Mouse (Mus musculus) adrenal gland (tissue): Measurements from ENCODE around the gene Rfesd.

Experiments used
- intact Hi-C: fragments of 180-260 bp; cut with DNase I; formaldehyde crosslinking; loops from one replicate; pipeline ENCODE4 v1.15.1; 2025
- long read RNA-seq, 2 experiments: library from polyadenylated mRNA; unstranded; transcript quantifications; one replicate each; pipeline ENCODE4 v2.0.0; 2020; ENCODE audit warnings: borderline replicate concordance in 1 of 2; ENCODE audit not compliant: insufficient replicate concordance in 1 of 2

Rfesd gene
- long read RNA-seq, experiment 1, transcript Rfesd-201 (4 exons, 2,807 nt): minor isoform, 6 of 22 reads
- long read RNA-seq, experiment 1, transcript Rfesd-202 (4 exons, 595 nt): minor isoform, 5 of 22 reads
- long read RNA-seq, experiment 1, transcript Rfesd-203 (4 exons, 1,436 nt): major isoform, 9 of 22 reads
- long read RNA-seq, experiment 1, partial matches to known transcripts: 0 of 22 reads
- long read RNA-seq, experiment 1, other reads (novel, unspliced or antisense): 2 of 22 reads
- long read RNA-seq, experiment 2, transcript Rfesd-203 (4 exons, 1,436 nt): major isoform, 10 of 24 reads
- long read RNA-seq, experiment 2, transcript Rfesd-201 (4 exons, 2,807 nt): minor isoform, 9 of 24 reads
- long read RNA-seq, experiment 2, partial matches to known transcripts: 1 of 24 reads
- long read RNA-seq, experiment 2, other reads (novel, unspliced or antisense): 0 of 24 reads

DNA sequence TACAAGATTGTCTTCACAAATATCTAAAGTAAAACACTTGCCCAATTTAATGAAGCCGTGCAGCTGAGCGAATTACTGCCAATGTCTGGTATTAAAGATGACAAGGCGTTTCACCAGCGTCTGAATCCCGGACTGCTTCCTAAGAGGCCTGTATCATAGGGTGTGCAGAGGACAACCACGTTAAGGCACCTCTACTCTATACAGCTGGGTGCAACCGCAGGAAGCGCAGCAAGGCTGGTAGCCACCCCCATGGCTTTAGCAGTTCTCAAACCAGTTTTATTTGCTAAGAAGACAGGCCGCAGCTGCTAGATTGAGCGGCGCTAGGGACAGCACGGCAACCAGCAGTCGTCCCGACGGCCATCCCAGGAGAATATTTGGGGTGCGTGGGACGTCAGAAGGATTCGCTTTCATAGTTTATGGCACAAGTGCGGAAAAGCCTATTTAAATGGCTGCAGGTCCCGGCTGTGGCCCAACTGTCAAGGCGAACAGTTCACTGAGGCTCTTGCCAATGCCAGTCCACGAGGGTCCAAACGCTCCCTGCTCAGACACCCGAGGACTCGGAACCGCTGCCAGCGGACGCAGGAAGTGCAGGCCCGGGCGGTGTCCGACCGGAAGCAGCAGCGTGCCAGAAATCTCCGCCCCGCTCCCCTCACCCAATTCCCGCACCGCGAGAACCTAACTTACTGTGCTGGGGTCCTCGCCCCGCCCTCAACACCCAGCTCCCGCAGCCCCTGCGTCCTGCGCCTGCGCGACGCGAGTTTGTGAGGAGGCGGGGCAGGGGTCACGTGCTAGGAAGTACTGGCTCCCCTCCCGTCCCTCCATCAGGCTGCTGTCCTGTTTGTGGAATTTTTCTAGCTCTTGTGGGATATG lies at the start of gene Rfesd:
Gene Rfesd, minus strand, starts transcription at position 746 of the 870 bp plus-strand sequence.
- intact Hi-C loops: loop anchor here (5.0 kb wide), 1 partner anchor 79 kb away; the partner anchor contains the start of genes Arsk and Ttc37

GRCm38 (mm10) chr13:76064363-76064945 lies 45.9 kb upstream of the Rfesd start:
- intact Hi-C loops: no loop called here

DNA sequence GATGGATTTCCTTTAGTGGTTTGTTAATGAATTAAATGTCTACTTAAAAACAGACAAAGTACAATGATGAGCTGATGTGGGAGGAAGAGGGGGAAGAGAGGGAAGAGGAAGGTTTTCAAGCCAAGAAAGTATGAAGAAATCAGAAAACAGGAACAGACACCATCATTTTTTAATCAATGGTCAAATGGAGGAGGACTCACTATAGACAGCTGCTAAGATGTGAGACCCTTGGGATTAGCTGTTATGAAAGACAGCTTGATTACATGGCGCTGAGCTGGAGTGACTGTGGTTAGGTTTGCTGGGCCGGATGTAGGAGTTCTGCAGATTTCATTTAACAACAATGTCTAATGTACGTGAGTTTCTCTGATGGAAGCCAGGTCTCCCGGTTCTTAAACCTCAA lies 45.0 kb upstream of the Rfesd start:
- intact Hi-C loops: no loop called here

- intact Hi-C loops: no loop called here
Observed at GRCm38 (mm10) chr13:76062569-76062968, 44.0 kb upstream of the Rfesd start.

DNA sequence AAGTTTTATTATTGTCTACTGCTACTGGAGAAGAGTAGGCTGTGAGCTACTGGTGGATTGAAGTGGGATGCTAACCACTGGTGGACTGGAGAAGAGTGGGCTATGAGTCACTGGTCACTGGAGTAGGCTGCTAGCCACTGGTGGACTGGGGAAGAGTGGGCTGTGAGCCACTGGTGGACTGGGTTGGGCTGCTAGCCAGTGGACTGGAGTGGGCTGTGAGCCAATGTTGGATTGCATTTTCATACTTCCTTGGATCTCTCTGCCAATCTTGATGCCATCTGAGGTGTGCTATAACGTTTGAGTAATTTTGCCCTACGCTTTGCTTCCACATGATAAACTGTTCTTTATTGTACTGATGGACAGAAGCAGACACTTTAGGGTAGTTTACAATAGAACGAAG lies 43.6 kb upstream of the Rfesd start:
- intact Hi-C loops: no loop called here

DNA sequence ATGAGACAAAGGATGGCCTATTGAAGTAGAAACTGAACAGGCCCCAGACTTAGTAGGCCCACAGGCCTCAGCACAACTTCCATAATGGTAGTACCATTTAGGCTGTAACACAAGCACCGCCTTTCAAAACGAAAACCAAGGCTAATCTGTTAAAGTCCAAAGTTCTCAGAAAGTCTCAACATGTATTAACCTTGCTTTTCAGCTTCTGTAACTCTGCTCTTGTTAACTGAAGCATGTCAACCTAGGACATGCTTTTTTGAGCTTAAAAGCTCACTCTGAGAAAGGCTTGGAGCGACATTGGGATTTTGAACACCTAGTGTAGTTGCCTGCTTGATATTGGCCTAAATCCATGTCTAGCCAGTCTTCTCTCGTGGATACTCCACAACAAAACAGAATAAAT lies 41.1 kb upstream of the Rfesd start:
- intact Hi-C loops: no loop called here

DNA sequence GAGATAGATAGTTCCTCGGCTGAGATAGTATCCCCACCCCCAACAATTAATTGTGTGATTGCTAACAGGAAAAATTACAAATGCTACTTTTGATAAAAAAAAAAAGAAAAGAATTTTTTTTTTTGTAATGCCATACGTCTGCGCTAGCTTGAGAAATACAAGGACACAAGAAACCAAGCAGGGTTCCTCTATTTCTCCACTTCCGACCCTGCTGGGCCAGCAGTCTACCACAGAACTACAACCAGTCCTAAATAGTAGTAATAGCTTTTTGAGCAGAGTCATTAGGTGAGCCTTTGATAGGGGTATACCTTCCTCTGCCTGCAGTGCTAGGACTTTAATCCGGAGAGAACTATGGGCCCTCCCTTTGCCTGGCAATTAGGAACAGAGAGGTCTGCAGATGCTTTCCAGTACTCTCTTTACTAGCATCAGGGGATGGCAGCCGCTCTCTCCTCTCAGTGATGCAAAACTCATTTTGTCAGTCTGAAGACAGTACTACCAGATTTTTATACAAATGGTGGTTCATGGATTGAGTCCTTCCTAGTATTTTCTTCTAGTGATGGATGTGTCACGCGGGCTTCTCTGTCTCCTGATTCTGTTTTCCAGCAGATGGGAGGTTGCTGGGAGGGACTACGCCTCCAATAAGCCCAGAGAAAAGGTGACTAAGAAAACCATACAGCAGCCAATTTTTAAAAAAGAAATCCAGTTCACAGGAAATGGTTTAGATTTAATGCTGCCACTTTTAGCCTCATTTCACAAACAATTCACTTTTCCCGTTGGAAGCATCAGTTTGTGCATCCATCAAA lies 38.9 kb upstream of the Rfesd start:
- intact Hi-C loops: no loop called here

- intact Hi-C loops: no loop called here
Observed at GRCm38 (mm10) chr13:76056896-76057266, 38.4 kb upstream of the Rfesd start, which contains the start of gene Gpr150. Gene Gpr150, minus strand, starts transcription at chr13:76056996.

- intact Hi-C loops: no loop called here
Observed at GRCm38 (mm10) chr13:76056261-76056724, 37.8 kb upstream of the Rfesd start.

DNA sequence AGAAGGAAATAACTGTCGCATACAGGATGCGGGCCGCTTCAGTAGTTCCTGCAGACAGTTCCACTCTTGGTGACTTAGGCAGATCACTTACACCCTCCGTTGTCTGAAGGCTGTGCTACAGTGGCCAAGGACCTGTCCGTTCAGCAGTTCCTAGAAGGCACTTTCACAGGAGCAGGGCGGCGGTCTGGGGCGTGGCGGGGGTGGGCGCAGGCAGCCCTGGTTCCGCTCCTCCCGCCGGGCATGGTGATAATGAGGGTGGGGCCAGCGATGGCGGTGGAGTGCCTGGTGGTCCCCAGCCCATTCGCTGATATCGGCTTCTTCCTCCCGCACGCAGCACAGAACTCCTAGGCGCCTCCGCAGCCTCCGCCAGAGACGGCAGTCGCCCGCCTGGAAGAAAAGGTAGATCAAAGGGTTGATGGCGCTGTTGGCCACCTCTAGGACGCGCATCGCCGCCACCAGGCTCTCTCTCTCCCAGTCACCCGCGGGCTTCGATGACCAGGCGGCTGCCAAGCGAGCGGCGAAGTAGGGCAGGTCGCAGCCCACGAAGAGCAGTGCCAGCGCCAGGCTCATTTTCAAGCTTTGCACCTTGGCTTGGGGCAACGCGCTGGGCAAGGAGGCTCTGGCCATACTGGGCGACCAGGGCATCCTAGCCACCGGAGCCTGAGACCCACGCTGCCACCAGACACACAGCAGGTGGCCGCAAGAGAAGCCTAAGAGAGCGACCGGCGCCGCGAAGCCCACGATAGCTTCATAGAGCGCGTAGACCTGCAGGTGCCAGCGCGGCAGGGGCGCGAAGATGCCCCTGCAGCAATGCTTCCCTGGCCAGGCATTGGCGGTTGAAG lies 37.1 kb upstream of the Rfesd start:
- intact Hi-C loops: no loop called here

DNA sequence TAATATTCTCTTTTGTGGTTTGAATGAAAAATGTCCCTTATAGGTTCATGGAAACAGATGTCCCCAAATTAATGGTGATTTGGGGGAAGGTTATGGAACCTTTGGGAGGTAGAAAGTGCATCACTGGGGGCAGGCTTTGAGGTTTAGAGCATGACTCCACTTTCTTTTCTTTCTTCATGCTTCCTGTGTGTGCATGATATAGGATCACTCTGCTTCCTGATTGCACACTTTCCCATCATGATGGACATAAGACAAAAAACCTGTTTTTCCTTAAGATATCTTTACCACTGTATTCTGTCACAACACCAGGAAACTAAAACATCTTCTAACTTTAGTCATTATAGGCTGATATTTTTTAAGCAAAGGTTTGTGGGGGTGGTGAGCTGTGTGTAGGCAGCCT lies 26.5 kb upstream of the Rfesd start:
- intact Hi-C loops: no loop called here

- intact Hi-C loops: no loop called here
Observed at GRCm38 (mm10) chr13:76042455-76042854, 23.9 kb upstream of the Rfesd start.

DNA sequence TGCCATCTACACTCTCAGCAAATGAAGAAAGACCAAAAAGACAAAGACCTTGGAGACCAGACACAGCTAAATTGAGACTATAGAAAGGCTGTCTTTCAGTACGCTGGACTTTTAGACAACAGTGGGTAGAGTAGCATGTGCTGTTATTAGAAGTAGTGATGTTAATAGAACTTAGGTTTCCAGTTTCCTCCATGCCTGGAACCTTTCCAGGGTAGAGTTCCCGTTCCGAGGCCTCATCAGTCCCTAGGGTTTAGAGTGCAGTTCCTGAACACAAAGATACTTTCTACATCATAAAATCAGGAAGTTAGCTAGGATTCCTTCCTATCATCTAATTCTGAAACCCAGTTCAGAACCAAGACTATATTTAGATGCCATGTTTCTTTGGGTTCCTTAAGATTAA lies 6.1 kb upstream of the Rfesd start:
- intact Hi-C loops: no loop called here

- intact Hi-C loops: no loop called here
Observed at GRCm38 (mm10) chr13:76021782-76022181, 3.3 kb upstream of the Rfesd start.

DNA sequence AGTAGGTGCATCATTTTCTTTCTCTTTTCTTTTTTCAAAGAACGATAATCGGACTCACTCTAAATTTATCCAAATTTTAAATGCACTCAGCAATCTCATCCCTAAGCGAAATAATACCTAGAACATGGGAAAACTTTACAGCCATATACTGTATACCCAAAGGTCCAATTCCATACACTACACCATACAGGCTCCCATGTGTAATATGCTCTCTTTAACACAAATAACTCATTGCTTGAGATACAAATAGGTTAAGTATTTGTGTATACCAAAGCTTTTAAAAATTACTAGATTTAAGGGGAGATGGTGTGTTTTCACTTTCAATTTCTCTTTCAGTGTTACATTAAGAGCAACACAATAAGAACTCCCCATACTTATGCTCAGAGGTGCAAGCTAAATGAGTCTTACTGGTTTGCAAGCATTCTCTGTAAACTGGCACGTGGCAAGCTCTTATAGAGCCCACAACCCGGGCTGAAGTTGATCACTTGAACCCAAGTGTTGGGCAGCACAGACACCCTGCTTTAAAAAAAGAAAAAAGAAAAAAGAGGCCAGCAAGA lies 403 bp upstream of the Rfesd start:
- intact Hi-C loops: loop anchor here (5.0 kb wide), 1 partner anchor 78 kb away; the partner anchor contains the start of genes Arsk and Ttc37

- intact Hi-C loops: loop anchor here (5.0 kb wide), 1 partner anchor 80 kb away; the partner anchor contains the start of genes Arsk and Ttc37
Observed at GRCm38 (mm10) chr13:76017465-76017864, 1.1 kb downstream of the Rfesd start.

- intact Hi-C loops: no loop called here
Observed at GRCm38 (mm10) chr13:76014511-76014910, 4.0 kb downstream of the Rfesd start.

GRCm38 (mm10) chr13:76003272-76003671 lies 15.2 kb downstream of the Rfesd start:
- intact Hi-C loops: no loop called here
